Mouse (Mus musculus): Measurements from ENCODE around the gene Krtap4-13.

- TF ChIP-seq EP300 (IDR thresholded peaks at IDR 0.05; ENCODE audit: low read depth) (no peak), CTCF (IDR thresholded peaks at IDR 0.05; ENCODE audit: low read depth) (no peak)
Measured at GRCm38 (mm10) chr11:99780604-99781003, 29.1 kb downstream of the Krtap4-13 start, which contains the start of gene Krtap4-8.

Data from heart, postnatal 0 days (tissue).